Mouse (Mus musculus) gonadal fat pad, adult 2 months (tissue): Measurements from ENCODE around the gene Ern1. TPM values are rescaled to one million over a fixed set of nuclear protein-coding genes. Genes with fewer than 3 reads are reported as not detected.
"Not testable (repeated sequence)": the region's sequence is repeated elsewhere in the genome, so short reads cannot be mapped to it uniquely, and the experiment has no call there.

Experiments
- DNase-seq: peaks from one replicate; pipeline ENCODE4 v3.0.0-alpha.2; 2012; ENCODE audit warnings: low read depth
- polyA plus RNA-seq: library from polyadenylated mRNA; depleted of rRNA; stranded (reverse); fragments of >200 nt; gene quantifications from 2 replicates; pipeline ENCODE4 v1.2.3, GENCODE M21; 2012

The Ern1 gene
- polyA plus RNA-seq, 1 experiment = 52.6 TPM

DNA sequence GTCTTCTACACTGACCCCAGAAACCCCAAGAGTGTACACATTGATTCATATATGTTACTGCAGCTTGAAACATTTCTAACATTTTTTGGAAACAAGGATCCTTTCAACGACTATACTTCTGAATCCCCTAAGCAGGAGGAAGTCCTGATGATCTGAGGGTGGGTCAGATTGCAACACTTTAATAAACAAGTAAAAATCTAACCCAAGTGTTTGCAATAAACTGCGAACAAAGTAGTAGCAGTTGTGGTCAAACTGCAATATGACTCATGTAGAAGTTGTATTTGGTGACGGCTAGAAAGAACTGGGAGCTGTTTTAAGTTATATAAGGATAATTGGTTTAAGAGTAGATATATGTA is 7.1 kb downstream of the Ern1 start:
- no peak for DNase-seq

GRCm38 (mm10) chr11:106479619-106480529 is 7.8 kb downstream of the Ern1 start:
- no peak for DNase-seq

DNA sequence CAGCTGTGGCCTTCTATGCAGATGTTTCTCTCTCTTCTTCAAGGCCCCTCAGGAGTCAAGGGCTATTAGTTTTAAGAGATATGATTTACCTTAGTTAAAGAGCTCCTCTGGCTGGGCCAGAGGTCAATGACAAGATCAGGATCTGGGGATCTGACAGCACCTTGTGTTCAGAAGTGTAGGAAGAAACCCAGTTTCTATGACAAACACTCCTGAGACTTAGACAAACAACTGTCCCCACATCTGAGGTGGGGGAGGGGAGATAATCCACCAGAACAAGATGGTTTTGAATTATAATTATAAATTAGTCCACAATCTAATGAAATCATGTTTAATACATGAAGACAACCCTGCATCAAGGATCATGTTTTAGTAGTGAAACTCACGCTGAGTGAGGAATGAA is 8.9 kb downstream of the Ern1 start:
- DNase-seq = no peak

DNA sequence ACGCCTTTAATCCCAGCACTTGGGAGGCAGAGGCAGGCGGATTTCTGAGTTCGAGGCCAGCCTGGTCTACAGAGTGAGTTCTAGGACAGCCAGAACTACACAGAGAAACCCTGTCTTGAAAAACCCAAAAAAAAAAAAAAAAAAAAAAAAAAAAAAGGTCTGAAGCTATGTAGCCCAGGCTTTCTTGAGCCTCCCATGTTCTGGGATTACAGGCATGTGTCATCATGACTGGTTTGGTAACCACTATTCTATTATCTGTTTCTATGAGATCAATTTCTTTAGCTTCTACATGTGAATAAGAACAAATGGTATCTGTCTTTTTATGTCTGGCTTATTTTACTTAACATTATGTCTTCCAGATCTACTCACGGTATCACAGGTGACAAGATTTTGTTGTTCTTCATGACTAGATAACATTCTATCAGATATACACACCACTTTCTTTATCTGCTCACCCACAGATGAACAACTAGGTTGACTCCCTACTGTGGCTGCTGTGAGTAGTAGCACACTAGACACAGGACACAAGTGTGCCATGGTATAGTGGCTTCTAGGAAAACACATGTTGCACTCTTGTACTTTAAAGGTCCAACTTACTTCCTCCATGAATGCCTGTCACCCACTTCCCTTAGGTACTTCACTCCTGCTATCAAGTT is 10.0 kb downstream of the Ern1 start:
- DNase-seq = no peak

DNA sequence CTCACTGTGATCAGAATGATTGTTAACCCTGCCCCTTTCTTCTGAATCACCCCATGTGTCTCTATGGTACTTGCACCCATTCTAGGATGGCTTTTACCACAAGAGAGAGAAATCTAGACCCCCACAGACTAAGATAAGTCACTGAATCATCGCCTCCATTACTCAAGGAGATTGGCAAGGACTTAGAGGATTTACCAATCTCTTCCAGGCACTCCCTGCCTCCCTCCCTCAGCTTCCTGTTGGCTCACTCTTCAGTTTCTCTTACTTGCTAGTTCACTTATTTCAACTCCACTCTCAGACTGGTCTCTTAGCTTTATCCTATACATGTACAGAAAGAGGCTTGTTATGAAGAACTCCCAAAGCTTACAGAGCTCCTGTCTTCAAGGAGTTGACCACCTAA is 12.3 kb downstream of the Ern1 start:
- no peak for DNase-seq

GRCm38 (mm10) chr11:106471629-106472028 is 16.0 kb downstream of the Ern1 start:
- no peak for DNase-seq

GRCm38 (mm10) chr11:106468509-106468908 is 19.1 kb downstream of the Ern1 start:
- no peak for DNase-seq

DNA sequence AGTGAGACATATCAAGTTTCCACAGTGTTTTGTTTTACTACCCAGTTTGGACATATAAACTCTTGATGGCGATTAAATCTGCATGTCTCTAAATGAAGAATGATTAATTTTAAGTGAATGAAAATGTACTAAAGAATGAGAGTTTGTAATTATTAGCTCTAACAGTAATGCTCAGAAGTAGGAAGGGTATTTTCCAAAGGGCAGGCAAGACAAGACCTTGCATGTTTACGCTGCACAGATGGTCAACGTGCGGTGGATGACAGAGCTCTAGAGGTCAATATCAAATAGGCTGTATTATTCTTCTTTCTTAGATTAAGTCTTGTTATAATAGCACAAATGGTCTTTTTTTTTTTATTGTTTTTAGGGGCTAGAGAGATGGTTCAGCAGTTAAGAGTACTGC is 21.7 kb downstream of the Ern1 start:
- no peak for DNase-seq

DNA sequence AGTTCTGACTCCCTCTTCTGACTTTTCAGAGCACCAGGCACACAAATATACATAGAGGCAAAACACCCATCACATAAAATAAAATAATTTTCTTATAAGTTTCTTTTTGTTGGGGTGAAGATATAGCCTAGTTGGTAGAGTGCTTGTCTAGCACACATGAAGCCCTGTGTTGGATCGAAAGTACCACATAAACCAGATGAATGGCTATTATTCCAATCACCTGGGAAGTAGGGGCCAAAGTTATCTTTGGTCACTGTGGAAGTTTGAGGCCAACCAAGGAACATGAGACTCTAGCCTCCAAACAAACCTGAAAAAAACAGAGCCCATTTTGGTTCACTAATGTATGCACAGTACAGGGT is 22.1 kb downstream of the Ern1 start:
- no peak for DNase-seq

DNA sequence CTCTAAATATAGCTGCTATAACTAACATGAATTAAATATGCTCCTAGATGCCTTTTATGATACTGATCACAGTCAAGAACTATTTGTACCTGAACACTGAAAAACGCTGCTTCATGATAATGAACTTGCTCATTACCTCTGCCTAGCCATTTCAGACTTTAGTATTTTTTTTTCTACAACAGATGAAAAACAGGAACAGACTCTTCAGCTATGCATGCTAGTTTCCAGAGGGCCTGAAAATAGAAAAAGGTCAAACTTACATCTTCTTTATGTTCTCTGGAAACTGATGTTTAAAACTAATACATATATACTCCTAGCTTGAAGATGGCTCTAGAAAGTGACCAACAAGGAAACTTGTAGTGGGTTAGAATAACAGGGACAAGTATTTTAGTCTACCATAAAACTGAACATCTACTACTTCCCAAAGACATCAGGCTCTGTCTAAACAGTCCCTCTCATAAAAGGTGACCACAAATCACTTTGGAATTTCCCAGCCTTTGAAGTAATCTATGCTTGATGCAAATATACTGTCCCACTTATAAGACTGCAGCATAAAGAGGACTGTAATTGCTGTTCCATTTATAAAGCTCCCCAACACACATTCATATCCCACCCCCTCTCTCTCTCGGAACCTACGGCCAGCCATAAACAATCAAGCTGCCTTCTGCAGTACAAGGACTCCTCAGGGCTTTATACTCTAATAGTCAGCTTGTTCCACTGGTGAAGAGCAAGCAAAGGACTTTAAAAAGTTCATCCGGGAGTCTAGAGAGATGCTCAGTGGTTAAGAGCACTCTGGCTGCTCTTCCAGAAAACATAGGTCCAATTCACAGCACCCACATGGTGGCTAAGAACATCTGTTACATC is 22.7 kb downstream of the Ern1 start:
- DNase-seq = no peak

DNA sequence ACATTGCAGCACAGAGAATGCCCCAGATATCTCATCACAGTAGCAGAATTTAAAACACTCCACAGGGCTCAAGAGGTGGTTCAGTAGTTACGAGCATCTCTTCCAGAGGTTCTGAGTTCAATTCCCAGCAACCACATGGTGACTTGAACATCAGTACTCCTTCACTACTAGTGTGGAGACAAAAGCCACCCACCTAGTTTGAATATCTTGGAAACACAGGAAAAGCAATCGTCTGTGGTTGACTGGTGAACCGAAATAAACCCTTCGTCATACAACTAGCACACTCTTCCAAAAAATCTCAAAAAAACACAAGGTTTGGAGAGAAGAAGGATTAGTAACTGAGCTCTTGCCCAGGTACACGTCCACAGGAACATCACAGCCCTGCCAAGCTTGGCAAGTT is 23.8 kb downstream of the Ern1 start:
- no peak for DNase-seq

GRCm38 (mm10) chr11:106462309-106462708 is 25.3 kb downstream of the Ern1 start:
- DNase-seq = no peak

DNA sequence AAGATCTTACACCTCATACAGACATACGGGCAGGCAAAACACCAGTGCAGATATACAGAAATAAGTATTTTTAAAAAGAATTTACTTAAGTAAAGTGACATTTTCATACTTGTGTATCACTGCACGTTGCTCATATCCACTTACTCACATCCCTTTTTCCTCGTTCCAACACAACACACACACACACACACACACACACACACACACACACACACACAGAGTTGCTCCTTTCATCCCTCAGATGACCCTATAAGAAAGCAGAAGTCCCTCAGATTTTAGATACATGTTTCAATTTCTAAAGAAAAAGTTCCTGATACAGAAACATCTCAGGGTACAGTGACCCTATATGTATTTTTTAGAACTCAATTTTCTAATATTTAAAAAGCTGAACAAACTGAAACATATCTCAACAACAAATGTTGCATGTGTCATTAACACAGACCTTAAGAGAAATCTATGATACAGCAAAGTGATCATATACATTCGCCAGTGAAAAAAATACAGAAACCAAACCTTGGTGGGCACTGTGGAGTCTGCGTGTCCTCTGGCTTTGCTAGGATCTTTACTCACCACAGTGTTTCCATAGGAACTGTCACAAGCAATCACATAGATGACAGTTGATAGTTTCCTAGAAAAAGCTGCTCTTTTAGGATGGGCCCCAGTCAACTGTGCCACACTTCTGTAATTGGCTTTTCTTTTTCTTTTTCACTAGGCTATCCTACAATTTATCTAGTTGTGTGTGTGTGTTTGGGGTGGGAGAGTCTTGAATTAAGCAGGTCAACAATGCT is 26.3 kb downstream of the Ern1 start:
- DNase-seq = no peak

DNA sequence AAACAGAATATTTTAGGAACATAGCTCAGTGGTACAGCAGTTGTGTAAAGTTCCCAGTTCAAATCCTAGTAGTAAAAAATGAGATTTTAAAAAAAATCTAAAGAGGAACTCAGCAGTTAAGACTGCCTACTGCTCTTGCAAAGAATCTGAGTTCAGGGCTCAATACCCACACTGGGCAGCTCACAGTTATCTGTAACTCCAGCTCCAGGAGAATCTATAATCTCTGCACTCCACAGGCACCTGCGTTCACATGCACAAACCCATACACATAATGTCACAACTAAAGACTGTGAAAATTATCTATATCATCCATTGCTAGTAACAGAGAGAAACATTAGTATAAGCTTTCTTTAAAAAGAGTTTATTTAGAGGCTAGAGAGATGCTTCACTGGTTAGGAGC is 27.0 kb downstream of the Ern1 start:
- DNase-seq = no peak

DNA sequence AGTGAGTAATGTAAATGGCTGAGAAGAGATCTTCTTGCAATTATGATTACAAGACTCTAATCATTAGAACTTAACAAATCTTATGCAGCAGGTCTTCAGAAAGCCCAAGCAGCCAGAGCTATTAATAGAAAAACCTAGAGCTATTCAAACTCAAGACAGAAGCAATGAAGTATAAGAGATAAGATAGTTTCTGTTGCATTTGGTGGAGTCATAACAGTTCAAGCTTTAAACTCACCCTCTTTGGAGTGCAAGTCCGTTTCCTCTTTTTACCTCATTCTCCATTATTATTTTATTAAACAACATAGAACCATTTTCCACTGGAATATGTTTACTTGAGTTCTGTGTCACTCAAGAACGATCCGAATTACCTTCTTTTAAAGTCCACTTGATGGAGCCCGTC is 29.1 kb downstream of the Ern1 start:
- DNase-seq = no peak

- DNase-seq = no peak
Measured at GRCm38 (mm10) chr11:106443646-106444045, 44.0 kb downstream of the Ern1 start.

- DNase-seq = not testable (repeated sequence)
Measured at GRCm38 (mm10) chr11:106442564-106442963, 45.1 kb downstream of the Ern1 start.

- no peak for DNase-seq
Measured at GRCm38 (mm10) chr11:106440318-106440717, 47.3 kb downstream of the Ern1 start.

- no peak for DNase-seq
Measured at GRCm38 (mm10) chr11:106439355-106439754, 48.3 kb downstream of the Ern1 start.

GRCm38 (mm10) chr11:106438524-106439177 is 49.0 kb downstream of the Ern1 start:
- DNase-seq = no peak

- no peak for DNase-seq
Measured at GRCm38 (mm10) chr11:106437543-106437942, 50.1 kb downstream of the Ern1 start.
